Mouse (Mus musculus) kidney, embryonic 16.5 days (tissue): ENCODE data around the gene Soat2. TPM values are rescaled to one million over a fixed set of nuclear protein-coding genes. Genes with fewer than 3 reads are reported as not detected.

Experiments used
- ATAC-seq: fragments of 200-750 bp; cut with Nextera tagmentation; 2 replicates; pipeline ENCODE4 v1.8.0; 2017; ENCODE audit warnings: moderate TSS enrichment; ENCODE audit not compliant: low FRiP score, low TSS enrichment
- H3K27ac ChIP-seq: fragments of 300-500 bp; sonication (generic); 2 replicates; pipeline ENCODE4 v1.5.1; 2014; ENCODE audit warnings: low read length
- H3K27me3 ChIP-seq: fragments of 300-500 bp; sonication (generic); 2 replicates; pipeline ENCODE4 v1.6.1; 2014; ENCODE audit warnings: low read length, control low read depth, mixed read lengths; ENCODE audit not compliant: insufficient read depth
- H3K36me3 ChIP-seq: fragments of 300-500 bp; sonication (generic); 2 replicates; pipeline ENCODE4 v1.6.1; 2014; ENCODE audit warnings: low read length, control low read depth, mixed read lengths; ENCODE audit not compliant: insufficient read depth
- H3K4me1 ChIP-seq: fragments of 300-500 bp; sonication (generic); 2 replicates; pipeline ENCODE4 v1.6.1; 2014; ENCODE audit warnings: low read length, control low read depth, mixed read lengths; ENCODE audit not compliant: insufficient read depth
- H3K4me2 ChIP-seq: fragments of 300-500 bp; sonication (generic); replicated peaks from 2 replicates; pipeline ENCODE4 v1.6.1; 2014; ENCODE audit warnings: low read depth, low read length
- H3K4me3 ChIP-seq: fragments of 300-500 bp; sonication (generic); 2 replicates; pipeline ENCODE4 v1.5.1; 2014; ENCODE audit warnings: mild to moderate bottlenecking, low read length
- H3K9ac ChIP-seq: fragments of 300-500 bp; sonication (generic); replicated peaks from 2 replicates; pipeline ENCODE4 v1.6.1; 2014; ENCODE audit warnings: low read length
- H3K9me3 ChIP-seq: fragments of 300-500 bp; sonication (generic); 2 replicates; pipeline ENCODE4 v1.6.1; 2016; ENCODE audit warnings: low read length, control low read depth
- WGBS: fragments of 180-500 bp; shearing (Covaris S2); extraction: QIAGEN DNeasy Blood & Tissue Kit; methylation state at CpG from one replicate; pipeline ENCODE4 v1.1.7; 2014; 5-methylcytosine and 5-hydroxymethylcytosine counted together
- polyA plus RNA-seq: library from polyadenylated mRNA; unstranded; fragments of >200 nt; fragmentation: Nextera tagmentation; extraction: Ambion mirVana; gene quantifications from 2 replicates; pipeline ENCODE4 v1.2.1, GENCODE M21; 2015

The Soat2 gene
- polyA plus RNA-seq, 1 experiment from 2014 or later: 0.41 TPM

DNA sequence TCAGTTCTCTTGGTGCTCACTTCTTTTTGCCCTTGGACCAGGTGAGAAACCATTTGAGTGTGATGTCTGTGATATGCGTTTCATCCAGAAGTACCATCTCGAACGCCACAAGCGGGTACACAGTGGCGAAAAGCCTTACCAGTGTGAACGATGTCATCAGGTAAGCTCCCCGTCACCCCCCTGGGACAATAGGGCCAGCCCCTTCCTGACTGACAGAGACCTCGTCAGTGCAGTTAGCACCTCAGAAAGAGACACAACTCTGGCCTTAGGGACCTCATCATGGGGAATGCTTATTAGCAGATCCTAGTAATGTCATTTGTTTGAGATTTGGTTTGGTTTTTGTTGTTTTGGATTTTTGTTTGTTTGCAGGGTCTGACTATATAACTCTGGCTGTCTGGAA lies 58.8 kb downstream of the Soat2 start:
- Histone ChIP-seq H3K27me3 (no peaks in the 10 kb centered on the region), H3K9ac (no peak overlapping the region), H3K36me3 (peaks cover 76% of the 10 kb centered on the region), H3K4me2 (no peak overlapping the region), H3K4me1 (peaks cover 43% of the 10 kb centered on the region), H3K27ac (no peak overlapping the region), H3K4me3 (no peak overlapping the region), H3K9me3 (no peaks in the 10 kb centered on the region)
- 79% methylated on average over 8 of the region's 8 CpGs for WGBS
- ATAC-seq: no peak

DNA sequence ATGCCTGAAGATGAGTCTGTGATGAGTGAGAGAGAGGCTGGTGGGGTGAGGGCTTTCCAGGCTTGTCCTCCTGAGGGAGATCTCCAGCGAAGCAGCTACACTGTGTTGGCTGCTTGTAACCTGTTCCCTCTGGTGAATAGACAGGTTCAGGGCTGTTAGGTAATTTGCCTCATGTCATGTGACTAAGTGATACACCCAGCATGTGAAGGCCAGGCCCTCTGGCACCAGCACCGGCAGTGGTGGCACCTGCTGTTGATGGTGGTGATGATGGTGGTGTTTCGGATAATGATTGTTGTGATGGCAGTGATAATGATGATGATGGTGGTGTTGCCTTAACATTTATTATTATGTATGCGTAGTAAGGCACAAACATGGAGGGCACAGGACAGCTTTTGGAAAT lies 60.5 kb downstream of the Soat2 start:
- no peak for ATAC-seq
- Histone ChIP-seq H3K27me3 (no peaks in the 10 kb centered on the region), H3K9me3 (no peaks in the 10 kb centered on the region), H3K36me3 (peaks cover 74% of the 10 kb centered on the region), H3K9ac (no peak overlapping the region), H3K4me3 (no peak overlapping the region), H3K27ac (no peak overlapping the region), H3K4me2 (no peak overlapping the region), H3K4me1 (peaks cover 28% of the 10 kb centered on the region)
- WGBS: 92% methylated on average over 4 of the region's 4 CpGs

DNA sequence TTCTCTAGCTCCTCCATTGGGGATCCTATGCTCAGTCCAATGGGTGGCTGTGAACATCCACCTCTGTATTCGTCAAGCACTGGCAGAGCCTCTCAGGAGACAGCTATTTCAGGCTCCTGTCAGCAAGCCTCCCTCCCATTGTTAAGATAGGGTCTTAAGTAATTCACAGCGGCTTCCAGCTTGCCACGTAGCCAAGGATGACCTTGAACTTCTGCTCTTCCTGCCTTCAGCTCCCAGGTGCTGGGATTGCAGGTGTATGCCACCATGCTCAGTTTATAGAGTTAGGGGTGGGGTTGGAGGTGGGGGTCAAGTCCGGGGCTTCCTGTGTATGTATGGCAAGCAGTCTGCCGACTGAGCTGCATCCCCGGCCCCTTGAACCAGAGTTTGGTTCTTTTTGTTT lies 61.6 kb downstream of the Soat2 start:
- Histone ChIP-seq H3K9me3 (no peaks in the 10 kb centered on the region), H3K4me3 (no peak overlapping the region), H3K27ac (no peak overlapping the region), H3K4me1 (peaks cover 17% of the 10 kb centered on the region), H3K36me3 (peaks cover 71% of the 10 kb centered on the region), H3K9ac (no peak overlapping the region), H3K4me2 (no peak overlapping the region), H3K27me3 (no peaks in the 10 kb centered on the region)
- 75% methylated on average over 6 of the region's 6 CpGs for WGBS
- ATAC-seq: no peak

Other genes starting within 250 kb of the Soat2 start
- gene Krt4, start 225.8 kb upstream of the Soat2 start, polyA plus RNA-seq: 0.42 and 0.82 TPM in 2 replicates
- gene Krt79, start 210.2 kb upstream of the Soat2 start, polyA plus RNA-seq: 0.41 and 0.42 TPM in 2 replicates
- gene Krt78, start 196.2 kb upstream of the Soat2 start, polyA plus RNA-seq: 0.06 and 0.16 TPM in 2 replicates
- 267 and 282 TPM in 2 replicates for gene Krt8, start 146.0 kb upstream of the Soat2 start, polyA plus RNA-seq
- gene Krt18, start 122.3 kb upstream of the Soat2 start, polyA plus RNA-seq: 216 and 223 TPM in 2 replicates
- 137 and 140 TPM in 2 replicates for gene Eif4b, start 76.8 kb upstream of the Soat2 start, polyA plus RNA-seq
- gene Tns2, start 50.1 kb upstream of the Soat2 start, polyA plus RNA-seq: 51.2 and 56.3 TPM in 2 replicates
- 19.0 and 22.4 TPM in 2 replicates for gene Spryd3, start 14.3 kb upstream of the Soat2 start, polyA plus RNA-seq
- gene Igfbp6, start 6.2 kb upstream of the Soat2 start, polyA plus RNA-seq: 33.0 and 33.9 TPM in 2 replicates
- 82.1 and 88.7 TPM in 2 replicates for gene Zfp740, start 52.7 kb downstream of the Soat2 start, polyA plus RNA-seq
- 131 and 153 TPM in 2 replicates for gene Csad, start 54.2 kb downstream of the Soat2 start, polyA plus RNA-seq
- 1.4 and 1.9 TPM in 2 replicates for gene Itgb7, start 81.4 kb downstream of the Soat2 start, polyA plus RNA-seq
- 31.9 and 35.4 TPM in 2 replicates for gene Rarg, start 107.0 kb downstream of the Soat2 start, polyA plus RNA-seq
- 0.36 and 0.89 TPM in 2 replicates for gene Gm9918, start 120.0 kb downstream of the Soat2 start, polyA plus RNA-seq
- 76.5 and 78.8 TPM in 2 replicates for gene Mfsd5, start 128.9 kb downstream of the Soat2 start, polyA plus RNA-seq
- gene Espl1, start 145.7 kb downstream of the Soat2 start, polyA plus RNA-seq: 31.4 and 33.6 TPM in 2 replicates
- 376 and 377 TPM in 2 replicates for gene Pfdn5, start 175.6 kb downstream of the Soat2 start, polyA plus RNA-seq
- 118 and 120 TPM in 2 replicates for gene Myg1, start 181.2 kb downstream of the Soat2 start, polyA plus RNA-seq
- 89.2 and 91.7 TPM in 2 replicates for gene Aaas, start 200.2 kb downstream of the Soat2 start, polyA plus RNA-seq
- 1.2 and 1.3 TPM in 2 replicates for gene Sp7, start 216.7 kb downstream of the Soat2 start, polyA plus RNA-seq